Mouse (Mus musculus) G1E (cell line): Measurements from ENCODE around the gene Dcaf5. TPM values are rescaled to one million over a fixed set of nuclear protein-coding genes. Genes with fewer than 3 reads are reported as not detected.

Source experiments
- ATAC-seq: 2 replicates; pipeline ENCODE4 v1.8.0; 2016; ENCODE audit warnings: mild to moderate bottlenecking; ENCODE audit not compliant: insufficient number of reproducible peaks, poor library complexity, low FRiP score, severe bottlenecking; ENCODE audit errors: extremely low read depth
- DNase-seq: peaks from one replicate; pipeline ENCODE4 v3.0.0; 2012; ENCODE audit warnings: low spot score
- H3K27me3 ChIP-seq: 2 replicates; pipeline ENCODE4 v1.6.1; 2012; ENCODE audit warnings: mild to moderate bottlenecking, low read length, inconsistent platforms; ENCODE audit not compliant: insufficient read depth
- H3K36me3 ChIP-seq: replicated peaks from 2 replicates; pipeline ENCODE3; 2012; ENCODE audit warnings: mild to moderate bottlenecking, inconsistent platforms
- H3K4me1 ChIP-seq: 2 replicates; pipeline ENCODE4 v1.6.1; 2012; ENCODE audit warnings: low read depth, low read length, inconsistent platforms, mixed read lengths; ENCODE audit not compliant: insufficient read depth
- H3K4me3 ChIP-seq: 2 replicates; pipeline ENCODE4 v1.5.1; 2012; ENCODE audit warnings: low read depth, mild to moderate bottlenecking, inconsistent platforms, low read length, moderate library complexity, mixed read lengths
- H3K9me3 ChIP-seq: replicated peaks from 2 replicates; pipeline ENCODE4 v1.6.1; 2012; ENCODE audit warnings: inconsistent platforms
- CTCF ChIP-seq: IDR thresholded peaks from 2 replicates; pipeline ENCODE4 v1.5.1; 2012; ENCODE audit warnings: low read depth, low read length, inconsistent platforms, mixed read lengths
- GATA1 ChIP-seq: IDR thresholded peaks from 2 replicates; pipeline ENCODE4 v1.6.1; 2012; ENCODE audit warnings: borderline replicate concordance, low read length, inconsistent platforms, mixed read lengths
- GATA2 ChIP-seq: IDR thresholded peaks from 2 replicates; pipeline ENCODE4 v1.6.1; 2012; ENCODE audit warnings: low read depth, low read length, inconsistent platforms, borderline replicate concordance
- POLR2AphosphoS5 ChIP-seq: IDR thresholded peaks from 2 replicates; pipeline ENCODE4 v1.6.1; 2012; ENCODE audit warnings: low read depth, low read length, inconsistent platforms; ENCODE audit not compliant: insufficient replicate concordance
- TAL1 ChIP-seq: conservative IDR thresholded peaks from 2 replicates; pipeline ENCODE4 v1.6.1; 2012; ENCODE audit warnings: low read depth, low read length, inconsistent platforms, mixed read lengths
- polyA plus RNA-seq: library from polyadenylated mRNA; stranded (reverse); fragments of >175 nt; gene quantifications from 2 replicates; pipeline ENCODE4 v1.2.3, GENCODE M21; 2012
- total RNA-seq, 2 experiments: library from RNA; stranded (forward) in 1 of 2; stranded (reverse) in 1 of 2; fragments of 200-1000 nt in 1 of 2; fragments of >200 nt in 1 of 2; fragmentation: Nextera tagmentation in 1 of 2; gene quantifications; 2 replicates each; pipeline ENCODE4 v1.2.3; 2014 to 2017

The Dcaf5 gene
- total and polyA plus RNA-seq, 3 experiments, result 25.6 to 47.2 (median 26.7) TPM

GRCm38 (mm10) chr12:80344777-80345231 is 91.6 kb downstream of the Dcaf5 start:
- no peaks in the 10 kb centered on the region for H3K27me3 ChIP-seq
- peaks cover 77% of the 10 kb centered on the region for H3K36me3 ChIP-seq
- H3K4me3 ChIP-seq, result no peak overlapping the region
- no peaks in the 10 kb centered on the region for H3K4me1 ChIP-seq
- ATAC-seq, result no peak
- DNase-seq, result no peak
- TF ChIP-seq TAL1 (no peak), GATA2 (no peak), POLR2AphosphoS5 (no peak), CTCF (no peak), GATA1 (no peak)
- H3K9me3 ChIP-seq, result no peaks in the 10 kb centered on the region

- Histone ChIP-seq H3K27me3 (no peaks in the 10 kb centered on the region), H3K9me3 (no peaks in the 10 kb centered on the region), H3K4me3 (no peak overlapping the region), H3K36me3 (peaks cover 86% of the 10 kb centered on the region), H3K4me1 (no peaks in the 10 kb centered on the region; the same call in 1 of the 2 replicates)
- ATAC-seq (no peak), DNase-seq (no peak)
- TF ChIP-seq POLR2AphosphoS5 (no peak), TAL1 (no peak), GATA1 (no peak), GATA2 (no peak), CTCF (no peak)
Measured at GRCm38 (mm10) chr12:80340936-80341335, 95.5 kb downstream of the Dcaf5 start.

- Histone ChIP-seq H3K4me1 (peaks cover 12% of the 10 kb centered on the region), H3K27me3 (no peaks in the 10 kb centered on the region), H3K4me3 (no peak overlapping the region), H3K36me3 (peaks cover 45% of the 10 kb centered on the region), H3K9me3 (no peaks in the 10 kb centered on the region)
- no peak for DNase-seq
- no peak for ATAC-seq
- no peak for TF ChIP-seq POLR2AphosphoS5
Measured at GRCm38 (mm10) chr12:80334162-80334561, 102.2 kb downstream of the Dcaf5 start.

GRCm38 (mm10) chr12:80331634-80332033 is 104.8 kb downstream of the Dcaf5 start:
- ATAC-seq, result no peak
- TF ChIP-seq GATA2, result no peak
- TF ChIP-seq CTCF, result no peak
- no peak for TF ChIP-seq GATA1
- no peak for TF ChIP-seq TAL1
- H3K4me3 ChIP-seq, result no peak overlapping the region
- H3K27me3 ChIP-seq, result peaks cover 2% of the 10 kb centered on the region
- H3K36me3 ChIP-seq, result peaks cover 19% of the 10 kb centered on the region
- no peaks in the 10 kb centered on the region for H3K9me3 ChIP-seq
- H3K4me1 ChIP-seq, result peaks cover 16% of the 10 kb centered on the region
- DNase-seq, result peak; percentile 13

DNA sequence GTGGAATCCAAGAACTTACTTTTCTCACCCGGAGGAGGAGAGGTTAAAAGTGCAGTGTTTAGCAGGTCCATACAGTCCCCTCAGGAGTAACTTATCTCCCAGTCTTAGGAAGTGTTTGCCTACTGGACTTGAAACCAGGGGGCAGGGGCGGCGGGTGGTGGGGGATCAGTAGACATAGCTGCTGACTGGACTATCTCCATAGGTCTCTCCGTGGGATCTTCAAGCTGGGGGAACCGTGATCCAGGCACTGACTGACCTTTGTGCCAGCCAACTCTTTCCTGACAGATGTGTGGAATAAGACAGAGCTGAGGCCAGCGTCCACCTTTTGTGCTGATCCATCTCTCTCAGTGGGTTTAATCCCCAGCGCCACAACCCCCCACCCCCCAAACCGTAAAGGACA is 105.6 kb downstream of the Dcaf5 start:
- H3K4me3 ChIP-seq, result no peak overlapping the region
- DNase-seq (no peak), ATAC-seq (no peak)
- no peak for TF ChIP-seq TAL1
- no peak for TF ChIP-seq POLR2AphosphoS5
- TF ChIP-seq GATA1, result no peak
- TF ChIP-seq GATA2, result no peak
- no peak for TF ChIP-seq CTCF
- no peaks in the 10 kb centered on the region for H3K9me3 ChIP-seq
- H3K4me1 ChIP-seq, result peaks cover 16% of the 10 kb centered on the region
- peaks cover 14% of the 10 kb centered on the region for H3K36me3 ChIP-seq
- peaks cover 6% of the 10 kb centered on the region for H3K27me3 ChIP-seq

DNA sequence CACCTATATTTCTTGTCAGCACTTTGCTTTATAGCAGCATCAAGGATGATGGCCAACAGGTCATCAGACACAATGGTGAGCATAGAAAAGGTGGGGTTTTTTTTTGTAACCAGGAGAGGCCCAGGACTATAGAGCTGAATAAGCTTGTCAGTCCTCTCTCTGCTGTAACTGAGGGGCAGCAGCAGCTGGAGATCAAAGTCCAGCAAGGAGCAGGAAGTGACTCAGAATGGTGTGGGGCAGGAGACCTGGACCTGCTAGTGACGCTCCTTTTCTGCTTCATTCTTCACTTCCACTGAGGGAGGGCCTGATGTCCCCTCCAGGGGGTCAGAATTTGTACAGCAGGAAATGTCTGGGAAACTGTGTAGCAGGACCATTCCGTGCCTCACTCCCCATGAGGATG is 106.8 kb downstream of the Dcaf5 start:
- Histone ChIP-seq H3K9me3 (no peaks in the 10 kb centered on the region), H3K4me1 (peaks cover 16% of the 10 kb centered on the region), H3K36me3 (peaks cover 3% of the 10 kb centered on the region), H3K27me3 (peaks cover 8% of the 10 kb centered on the region), H3K4me3 (no peak overlapping the region)
- TF ChIP-seq TAL1, result no peak
- TF ChIP-seq POLR2AphosphoS5, result no peak
- TF ChIP-seq GATA1, result no peak
- TF ChIP-seq CTCF, result no peak
- no peak for TF ChIP-seq GATA2
- no peak for DNase-seq
- ATAC-seq, result no peak

- H3K27me3 ChIP-seq, result peaks cover 16% of the 10 kb centered on the region
- H3K9me3 ChIP-seq, result no peaks in the 10 kb centered on the region
- DNase-seq, result no peak
- no peak for TF ChIP-seq POLR2AphosphoS5
- no peak for TF ChIP-seq GATA2
- peaks cover 11% of the 10 kb centered on the region; the same call in 1 of the 2 replicates for H3K4me1 ChIP-seq
- H3K36me3 ChIP-seq, result no peaks in the 10 kb centered on the region
- H3K4me3 ChIP-seq, result no peak overlapping the region
- ATAC-seq, result no peak
Measured at GRCm38 (mm10) chr12:80326047-80326446, 110.4 kb downstream of the Dcaf5 start.
